Mouse (Mus musculus): ENCODE measurements around the gene Prkcz. TPM values are rescaled to one million over a fixed set of nuclear protein-coding genes. Genes with fewer than 3 reads are reported as not detected.
A peak's percentile ranks its signal among the peaks of the same experiment; 100 is the strongest.

Prkcz gene
- total and polyA plus RNA-seq, 3 experiments = 0.16 to 11.8 (median 1.6) TPM

- Histone ChIP-seq H3K36me3 (replicated peaks in 1 of 2; ENCODE audit: control insufficient read depth in 1 of 2, insufficient read depth in 1 of 2, low read length in 1 of 2) (no peaks in the 10 kb centered on the region), H3K4me3 (replicated peaks in 1 of 3; ENCODE audit: low read depth in 2 of 3, low read length in 2 of 3, poor library complexity in 1 of 3) (no peak overlapping the region), H3K4me1 (ENCODE audit: control insufficient read depth in 1 of 2, insufficient read depth in 2 of 2) (peaks cover 26 to 41% of the 10 kb centered on the region in 2 experiments), H3K79me2 (replicated peaks; ENCODE audit: control insufficient read depth, extremely low read depth, insufficient read depth, poor library complexity, severe bottlenecking) (no peaks in the 10 kb centered on the region), H3K9ac (ENCODE audit: insufficient read depth, low read depth) (no peak overlapping the region), H3K27me3 (replicated peaks) (peaks cover 24% of the 10 kb centered on the region), H3K27ac (ENCODE audit: insufficient read depth, low read depth) (no peak overlapping the region), H3K9me3 (replicated peaks; ENCODE audit: low read length) (no peaks in the 10 kb centered on the region), H3K4me2 (ENCODE audit: insufficient read depth, low read depth, poor library complexity, severe bottlenecking) (no peak overlapping the region)
- no peak for DNase-seq (ENCODE audit: extremely low read depth)
- dilution Hi-C loops (cut with MboI; ENCODE audit: extremely low pct_ligation_motif_present, extremely low pct_unique_long_range_greater_than_20kb, low sequenced_read_pairs) (no loop called here), in situ Hi-C loops (cut with MboI; ENCODE audit: low pct_ligation_motif_present, low pct_unique_long_range_greater_than_20kb, low sequenced_read_pairs) (loop anchor here (5.0 kb wide), 1 partner anchor 43 kb away; no protein-coding TSS in a partner anchor)
- TF ChIP-seq MAX (IDR thresholded peaks at IDR 0.05; ENCODE audit: low read length) (no peak), NELFE (IDR thresholded peaks at IDR 0.05; ENCODE audit: low read depth, low read length) (no peak), PAX5 (IDR thresholded peaks at IDR 0.05; ENCODE audit: low read length) (no peak), MAZ (IDR thresholded peaks at IDR 0.05; ENCODE audit: low read depth, low read length) (no peak), RCOR1 (conservative IDR thresholded peaks at IDR 0.05; ENCODE audit: low read depth, low read length) (no peak), TCF12 (IDR thresholded peaks at IDR 0.05; ENCODE audit: low read depth, low read length) (no peak), CHD2 (IDR thresholded peaks at IDR 0.05; ENCODE audit: low read length) (no peak)
Measured at GRCm38 (mm10) chr4:155305531-155306031, 55.6 kb downstream of the Prkcz start.

GRCm38 (mm10) chr4:155304508-155305096, 56.6 kb downstream of the Prkcz start:
- Histone ChIP-seq H3K4me1 (ENCODE audit: control insufficient read depth in 1 of 2, insufficient read depth in 2 of 2) (peaks cover 26 to 46% of the 10 kb centered on the region in 2 experiments), H3K4me2 (ENCODE audit: insufficient read depth, low read depth, poor library complexity, severe bottlenecking) (no peak overlapping the region), H3K9me3 (replicated peaks; ENCODE audit: low read length) (no peaks in the 10 kb centered on the region), H3K27me3 (replicated peaks) (peaks cover 24% of the 10 kb centered on the region), H3K36me3 (replicated peaks in 1 of 2; ENCODE audit: control insufficient read depth in 1 of 2, insufficient read depth in 1 of 2, low read length in 1 of 2) (no peaks in the 10 kb centered on the region), H3K27ac (ENCODE audit: insufficient read depth, low read depth) (no peak overlapping the region), H3K79me2 (replicated peaks; ENCODE audit: control insufficient read depth, extremely low read depth, insufficient read depth, poor library complexity, severe bottlenecking) (no peaks in the 10 kb centered on the region), H3K9ac (ENCODE audit: insufficient read depth, low read depth) (no peak overlapping the region), H3K4me3 (replicated peaks in 1 of 3; ENCODE audit: low read depth in 2 of 3, low read length in 2 of 3, poor library complexity in 1 of 3) (no peak overlapping the region)
- DNase-seq (ENCODE audit: extremely low read depth) = no peak
- TF ChIP-seq UBTF (IDR thresholded peaks at IDR 0.05; ENCODE audit: low read depth, low read length) (no peak), SMC3 (IDR thresholded peaks at IDR 0.05; ENCODE audit: low read depth, low read length) (no peak), CHD1 (IDR thresholded peaks at IDR 0.05; ENCODE audit: low read depth, low read length) (no peak), TCF12 (IDR thresholded peaks at IDR 0.05; ENCODE audit: low read depth, low read length) (no peak), BHLHE40 (IDR thresholded peaks at IDR 0.05; ENCODE audit: low read depth, low read length) (peak; percentile 32; the same call in 1 of the 2 replicates), PAX5 (IDR thresholded peaks at IDR 0.05; ENCODE audit: low read length) (no peak), HCFC1 (IDR thresholded peaks at IDR 0.05; ENCODE audit: low read depth, low read length) (no peak), EP300 (IDR thresholded peaks at IDR 0.05; ENCODE audit: low read length) (peak; percentile 38; the same call in 1 of the 2 replicates), MYC (IDR thresholded peaks at IDR 0.05; ENCODE audit: low read depth, low read length) (peak; percentile 64), MAFK (IDR thresholded peaks at IDR 0.05; ENCODE audit: insufficient replicate concordance, low read length) (peak; percentile 87), GABPA (IDR thresholded peaks at IDR 0.05; ENCODE audit: insufficient replicate concordance, low read depth, low read length) (no peak), JUN (IDR thresholded peaks at IDR 0.05; ENCODE audit: insufficient read depth, low read depth, low read length) (no peak)
- dilution Hi-C loops (cut with MboI; ENCODE audit: extremely low pct_ligation_motif_present, extremely low pct_unique_long_range_greater_than_20kb, low sequenced_read_pairs) (no loop called here), in situ Hi-C loops (cut with MboI; ENCODE audit: low pct_ligation_motif_present, low pct_unique_long_range_greater_than_20kb, low sequenced_read_pairs) (loop anchor here (5.0 kb wide), 1 partner anchor 42 kb away; no protein-coding TSS in a partner anchor)
